Mouse (Mus musculus): ENCODE data around the gene Vrk1. TPM values are rescaled to one million over a fixed set of nuclear protein-coding genes. Genes with fewer than 3 reads are reported as not detected.

Gene Vrk1
- polyA plus RNA-seq, 1 experiment from 2014 or later = 108 TPM

- no peak for ATAC-seq (ENCODE audit: insufficient number of reproducible peaks, low FRiP score, low TSS enrichment, low read depth)
- peaks cover 2% of the 10 kb centered on the region; the same call in 1 of the 2 replicates for H3K36me3 ChIP-seq (ENCODE audit: control insufficient read depth, insufficient read depth, low read length)
Observed at GRCm38 (mm10) chr12:106046143-106046795, 36.2 kb downstream of the Vrk1 start.

GRCm38 (mm10) chr12:106052271-106052670 lies 42.2 kb downstream of the Vrk1 start:
- ATAC-seq (ENCODE audit: insufficient number of reproducible peaks, low FRiP score, low TSS enrichment, low read depth) (no peak), DNase-seq (ENCODE audit: low spot score) (no peak)
- Histone ChIP-seq H3K4me2 (ENCODE audit: low read depth, severe bottlenecking) (no peak overlapping the region), H3K9me3 (ENCODE audit: control insufficient read depth, low read length) (no peaks in the 10 kb centered on the region), H3K36me3 (ENCODE audit: control insufficient read depth, insufficient read depth, low read length) (peaks cover 4% of the 10 kb centered on the region; the same call in 1 of the 2 replicates), H3K4me3 (ENCODE audit: low read depth, low read length) (no peak overlapping the region), H3K27ac (replicated peaks; ENCODE audit: low read depth, low read length) (no peak overlapping the region), H3K4me1 (ENCODE audit: control insufficient read depth, insufficient read depth, low read length) (no peaks in the 10 kb centered on the region), H3K9ac (ENCODE audit: low read length) (no peak overlapping the region), H3K27me3 (ENCODE audit: control insufficient read depth, insufficient read depth, low read length) (no peaks in the 10 kb centered on the region)
- 92% methylated on average over 7 of the region's 7 CpGs for WGBS

More at GRCm38 (mm10) chr12:106046143-106046795, 36.2 kb downstream of the Vrk1 start:
- H3K9me3 ChIP-seq (ENCODE audit: control insufficient read depth, low read length) = no peaks in the 10 kb centered on the region
- no peak overlapping the region for H3K4me2 ChIP-seq (ENCODE audit: low read depth, severe bottlenecking)
- H3K27me3 ChIP-seq (ENCODE audit: control insufficient read depth, insufficient read depth, low read length) = no peaks in the 10 kb centered on the region
- no peak overlapping the region for H3K27ac ChIP-seq (replicated peaks; ENCODE audit: low read depth, low read length)
- H3K4me1 ChIP-seq (ENCODE audit: control insufficient read depth, insufficient read depth, low read length) = peaks cover 4% of the 10 kb centered on the region; the same call in 1 of the 2 replicates
- H3K9ac ChIP-seq (ENCODE audit: low read length) = no peak overlapping the region
- 22% methylated on average over 9 of the region's 9 CpGs for WGBS
- no peak overlapping the region for H3K4me3 ChIP-seq (ENCODE audit: low read depth, low read length)
- no peak for DNase-seq (ENCODE audit: low spot score)

GRCm38 (mm10) chr12:106055799-106056198 lies 45.8 kb downstream of the Vrk1 start:
- ATAC-seq (ENCODE audit: insufficient number of reproducible peaks, low FRiP score, low TSS enrichment, low read depth) = 0 out of 2 replicates have a peak, but pooled peaks have one; percentile 26

GRCm38 (mm10) chr12:106059873-106060573 lies 50.0 kb downstream of the Vrk1 start:
- WGBS = 44% methylated on average over 12 of the region's 12 CpGs
- Histone ChIP-seq H3K36me3 (ENCODE audit: control insufficient read depth, insufficient read depth, low read length) (peaks cover 5% of the 10 kb centered on the region; the same call in 1 of the 2 replicates), H3K4me3 (ENCODE audit: low read depth, low read length) (no peak overlapping the region), H3K27ac (replicated peaks; ENCODE audit: low read depth, low read length) (peak overlapping the region; percentile 22), H3K27me3 (ENCODE audit: control insufficient read depth, insufficient read depth, low read length) (no peaks in the 10 kb centered on the region), H3K9ac (ENCODE audit: low read length) (no peak overlapping the region), H3K4me1 (ENCODE audit: control insufficient read depth, insufficient read depth, low read length) (peaks cover 9% of the 10 kb centered on the region; the same call in 1 of the 2 replicates), H3K4me2 (ENCODE audit: low read depth, severe bottlenecking) (no peak overlapping the region), H3K9me3 (ENCODE audit: control insufficient read depth, low read length) (no peaks in the 10 kb centered on the region)
- DNase-seq (ENCODE audit: low spot score) (no peak), ATAC-seq (ENCODE audit: insufficient number of reproducible peaks, low FRiP score, low TSS enrichment, low read depth) (no peak)

More at GRCm38 (mm10) chr12:106055799-106056198, 45.8 kb downstream of the Vrk1 start:
- Histone ChIP-seq H3K9me3 (ENCODE audit: control insufficient read depth, low read length) (no peaks in the 10 kb centered on the region), H3K9ac (ENCODE audit: low read length) (no peak overlapping the region), H3K4me3 (ENCODE audit: low read depth, low read length) (no peak overlapping the region), H3K4me2 (ENCODE audit: low read depth, severe bottlenecking) (no peak overlapping the region), H3K27ac (replicated peaks; ENCODE audit: low read depth, low read length) (no peak overlapping the region), H3K36me3 (ENCODE audit: control insufficient read depth, insufficient read depth, low read length) (peaks cover 4% of the 10 kb centered on the region; the same call in 1 of the 2 replicates), H3K27me3 (ENCODE audit: control insufficient read depth, insufficient read depth, low read length) (no peaks in the 10 kb centered on the region), H3K4me1 (ENCODE audit: control insufficient read depth, insufficient read depth, low read length) (peaks cover 9% of the 10 kb centered on the region; the same call in 1 of the 2 replicates)
- 54% methylated on average over 6 of the region's 6 CpGs for WGBS
- DNase-seq (ENCODE audit: low spot score) = peak; percentile 91

GRCm38 (mm10) chr12:106070434-106071155 lies 60.6 kb downstream of the Vrk1 start:
- peaks cover 7% of the 10 kb centered on the region for H3K36me3 ChIP-seq (ENCODE audit: control insufficient read depth, insufficient read depth, low read length)
- 0 out of 2 replicates have a peak, but pooled peaks cover 3% of the 10 kb centered on the region for H3K4me1 ChIP-seq (ENCODE audit: control insufficient read depth, insufficient read depth, low read length)
- H3K9ac ChIP-seq (ENCODE audit: low read length) = no peak overlapping the region
- H3K4me3 ChIP-seq (ENCODE audit: low read depth, low read length) = no peak overlapping the region
- DNase-seq (ENCODE audit: low spot score) = no peak
- ATAC-seq (ENCODE audit: insufficient number of reproducible peaks, low FRiP score, low TSS enrichment, low read depth) = no peak
- no peaks in the 10 kb centered on the region for H3K9me3 ChIP-seq (ENCODE audit: control insufficient read depth, low read length)
- H3K27me3 ChIP-seq (ENCODE audit: control insufficient read depth, insufficient read depth, low read length) = no peaks in the 10 kb centered on the region
- no peak overlapping the region for H3K4me2 ChIP-seq (ENCODE audit: low read depth, severe bottlenecking)
- 85% methylated on average over 22 of the region's 22 CpGs for WGBS
- no peak overlapping the region for H3K27ac ChIP-seq (replicated peaks; ENCODE audit: low read depth, low read length)

- H3K27me3 ChIP-seq (ENCODE audit: control insufficient read depth, insufficient read depth, low read length) = no peaks in the 10 kb centered on the region
- no peaks in the 10 kb centered on the region for H3K9me3 ChIP-seq (ENCODE audit: control insufficient read depth, low read length)
- peak overlapping the region; percentile 74 for H3K27ac ChIP-seq (replicated peaks; ENCODE audit: low read depth, low read length)
- no peak overlapping the region for H3K4me2 ChIP-seq (ENCODE audit: low read depth, severe bottlenecking)
- peak; percentile 81 for ATAC-seq (ENCODE audit: insufficient number of reproducible peaks, low FRiP score, low TSS enrichment, low read depth)
- H3K36me3 ChIP-seq (ENCODE audit: control insufficient read depth, insufficient read depth, low read length) = peaks cover 4% of the 10 kb centered on the region
- H3K9ac ChIP-seq (ENCODE audit: low read length) = no peak overlapping the region
- WGBS = 68% methylated on average over 10 of the region's 10 CpGs
- no peak overlapping the region for H3K4me3 ChIP-seq (ENCODE audit: low read depth, low read length)
- 0 out of 2 replicates have a peak, but pooled peaks cover 3% of the 10 kb centered on the region for H3K4me1 ChIP-seq (ENCODE audit: control insufficient read depth, insufficient read depth, low read length)
- DNase-seq (ENCODE audit: low spot score) = peak; percentile 47
Observed at GRCm38 (mm10) chr12:106071575-106072166, 61.6 kb downstream of the Vrk1 start.

- H3K4me2 ChIP-seq (ENCODE audit: low read depth, severe bottlenecking) = no peak overlapping the region
- H3K27ac ChIP-seq (replicated peaks; ENCODE audit: low read depth, low read length) = no peak overlapping the region
- H3K36me3 ChIP-seq (ENCODE audit: control insufficient read depth, insufficient read depth, low read length) = peaks cover 4% of the 10 kb centered on the region
- DNase-seq (ENCODE audit: low spot score) (no peak), ATAC-seq (ENCODE audit: insufficient number of reproducible peaks, low FRiP score, low TSS enrichment, low read depth) (no peak)
- WGBS = 94% methylated on average over 12 of the region's 12 CpGs
- H3K9ac ChIP-seq (ENCODE audit: low read length) = no peak overlapping the region
- H3K4me1 ChIP-seq (ENCODE audit: control insufficient read depth, insufficient read depth, low read length) = no peaks in the 10 kb centered on the region
- H3K4me3 ChIP-seq (ENCODE audit: low read depth, low read length) = no peak overlapping the region
- no peaks in the 10 kb centered on the region for H3K27me3 ChIP-seq (ENCODE audit: control insufficient read depth, insufficient read depth, low read length)
- no peaks in the 10 kb centered on the region for H3K9me3 ChIP-seq (ENCODE audit: control insufficient read depth, low read length)
Observed at GRCm38 (mm10) chr12:106074371-106075155, 64.5 kb downstream of the Vrk1 start.

Measured in limb, embryonic 11.5 days (tissue).